Mouse (Mus musculus) kidney, embryonic 14.5 days (tissue): ENCODE measurements around the gene Lgals4. TPM values are rescaled to one million over a fixed set of nuclear protein-coding genes. Genes with fewer than 3 reads are reported as not detected.
A peak's percentile ranks its signal among the peaks of the same experiment; 100 is the strongest.

Experiments
- ATAC-seq: fragments of 200-750 bp; cut with Nextera tagmentation; 2 replicates; pipeline ENCODE4 v1.8.0; 2017; ENCODE audit warnings: moderate number of reproducible peaks, mild to moderate bottlenecking, moderate TSS enrichment, moderate library complexity; ENCODE audit not compliant: low FRiP score, low TSS enrichment
- H3K27ac ChIP-seq: fragments of 300-500 bp; sonication (generic); 2 replicates; pipeline ENCODE4 v1.5.1; 2014; ENCODE audit warnings: low read depth, mild to moderate bottlenecking, low read length, moderate library complexity, mixed read lengths
- H3K27me3 ChIP-seq: fragments of 300-500 bp; sonication (generic); 2 replicates; pipeline ENCODE4 v1.6.1; 2014; ENCODE audit warnings: mild to moderate bottlenecking, low read length; ENCODE audit not compliant: control insufficient read depth, insufficient read depth
- H3K36me3 ChIP-seq: fragments of 300-500 bp; sonication (generic); 2 replicates; pipeline ENCODE4 v1.6.1; 2014; ENCODE audit warnings: low read length, mixed read lengths; ENCODE audit not compliant: control insufficient read depth, insufficient read depth
- H3K4me1 ChIP-seq: fragments of 300-500 bp; sonication (generic); 2 replicates; pipeline ENCODE4 v1.6.1; 2014; ENCODE audit warnings: low read length, mixed read lengths; ENCODE audit not compliant: control insufficient read depth, insufficient read depth
- H3K4me2 ChIP-seq: fragments of 300-500 bp; sonication (generic); replicated peaks from 2 replicates; pipeline ENCODE4 v1.6.1; 2014; ENCODE audit warnings: low read depth, mild to moderate bottlenecking, low read length
- H3K4me3 ChIP-seq: fragments of 300-500 bp; sonication (generic); 2 replicates; pipeline ENCODE4 v1.5.1; 2014; ENCODE audit warnings: mild to moderate bottlenecking, low read length
- H3K9ac ChIP-seq: fragments of 300-500 bp; sonication (generic); 2 replicates; pipeline ENCODE4 v1.6.1; 2014; ENCODE audit warnings: low read depth, mild to moderate bottlenecking, low read length, moderate library complexity
- H3K9me3 ChIP-seq: fragments of 300-500 bp; sonication (generic); 2 replicates; pipeline ENCODE4 v1.6.1; 2016; ENCODE audit warnings: low read length; ENCODE audit not compliant: control insufficient read depth
- WGBS: fragments of 180-500 bp; shearing (Covaris S2); extraction: QIAGEN DNeasy Blood & Tissue Kit; methylation state at CpG from one replicate; pipeline ENCODE4 v1.1.7; 2014; 5-methylcytosine and 5-hydroxymethylcytosine counted together
- polyA plus RNA-seq: library from polyadenylated mRNA; unstranded; fragments of >200 nt; fragmentation: Nextera tagmentation; extraction: Ambion mirVana; gene quantifications from 2 replicates; pipeline ENCODE4 v1.2.1, GENCODE M21; 2014

The Lgals4 gene
- polyA plus RNA-seq, 1 experiment from 2014 or later = 3.9 TPM

- no peak for ATAC-seq
- Histone ChIP-seq H3K4me2 (peak overlapping the region; percentile 91), H3K4me1 (peaks cover 49% of the 10 kb centered on the region), H3K9me3 (no peaks in the 10 kb centered on the region), H3K36me3 (peaks cover 57% of the 10 kb centered on the region), H3K9ac (peak overlapping the region; percentile 99), H3K27me3 (no peaks in the 10 kb centered on the region), H3K4me3 (peak overlapping the region; percentile 91), H3K27ac (no peak overlapping the region)
- 60% methylated on average over 4 of the region's 4 CpGs for WGBS
Measured at GRCm38 (mm10) chr7:28812436-28812835, 21.2 kb upstream of the Lgals4 start.

- no peak for ATAC-seq
- peaks cover 45% of the 10 kb centered on the region for H3K4me1 ChIP-seq
- H3K4me2 ChIP-seq = peak overlapping the region; percentile 91
- H3K9me3 ChIP-seq = no peaks in the 10 kb centered on the region
- H3K27ac ChIP-seq = no peak overlapping the region
- WGBS = 79% methylated on average over 5 of the region's 5 CpGs
- H3K36me3 ChIP-seq = peaks cover 62% of the 10 kb centered on the region
- no peaks in the 10 kb centered on the region for H3K27me3 ChIP-seq
- peak overlapping the region; percentile 99 for H3K9ac ChIP-seq
- peak overlapping the region; percentile 91 for H3K4me3 ChIP-seq
Measured at GRCm38 (mm10) chr7:28812949-28813348, 20.7 kb upstream of the Lgals4 start.

- peaks cover 41% of the 10 kb centered on the region for H3K4me1 ChIP-seq
- H3K4me2 ChIP-seq = no peak overlapping the region
- no peak overlapping the region for H3K4me3 ChIP-seq
- no peaks in the 10 kb centered on the region for H3K9me3 ChIP-seq
- peaks cover 77% of the 10 kb centered on the region for H3K36me3 ChIP-seq
- 87% methylated on average over 5 of the region's 5 CpGs for WGBS
- peak overlapping the region; percentile 28; the same call in 1 of the 2 replicates for H3K9ac ChIP-seq
- H3K27me3 ChIP-seq = no peaks in the 10 kb centered on the region
- no peak overlapping the region for H3K27ac ChIP-seq
- no peak for ATAC-seq
Measured at GRCm38 (mm10) chr7:28814306-28815034, 19.2 kb upstream of the Lgals4 start.

- H3K9ac ChIP-seq = peak overlapping the region; percentile 18
- H3K4me3 ChIP-seq = no peak overlapping the region
- 92% methylated on average over 9 of the region's 9 CpGs for WGBS
- H3K27ac ChIP-seq = no peak overlapping the region
- H3K27me3 ChIP-seq = no peaks in the 10 kb centered on the region
- no peak for ATAC-seq
- H3K36me3 ChIP-seq = peaks cover 84% of the 10 kb centered on the region
- peaks cover 41% of the 10 kb centered on the region for H3K4me1 ChIP-seq
- H3K4me2 ChIP-seq = no peak overlapping the region
- H3K9me3 ChIP-seq = no peaks in the 10 kb centered on the region
Measured at GRCm38 (mm10) chr7:28815230-28815629, 18.4 kb upstream of the Lgals4 start.

GRCm38 (mm10) chr7:28816201-28816600 is 17.5 kb upstream of the Lgals4 start:
- no peak overlapping the region for H3K27ac ChIP-seq
- H3K9ac ChIP-seq = no peak overlapping the region
- H3K4me1 ChIP-seq = peaks cover 41% of the 10 kb centered on the region
- H3K9me3 ChIP-seq = no peaks in the 10 kb centered on the region
- no peak overlapping the region for H3K4me2 ChIP-seq
- no peaks in the 10 kb centered on the region for H3K27me3 ChIP-seq
- ATAC-seq = no peak
- 82% methylated on average over 9 of the region's 9 CpGs for WGBS
- peaks cover 94% of the 10 kb centered on the region for H3K36me3 ChIP-seq
- H3K4me3 ChIP-seq = no peak overlapping the region

- H3K4me1 ChIP-seq = peaks cover 41% of the 10 kb centered on the region
- WGBS = 95% methylated on average over 10 of the region's 10 CpGs
- H3K36me3 ChIP-seq = peaks cover 99% of the 10 kb centered on the region
- no peaks in the 10 kb centered on the region for H3K9me3 ChIP-seq
- H3K9ac ChIP-seq = no peak overlapping the region
- no peak overlapping the region for H3K4me2 ChIP-seq
- no peaks in the 10 kb centered on the region for H3K27me3 ChIP-seq
- ATAC-seq = no peak
- H3K4me3 ChIP-seq = no peak overlapping the region
- no peak overlapping the region for H3K27ac ChIP-seq
Measured at GRCm38 (mm10) chr7:28816920-28817319, 16.7 kb upstream of the Lgals4 start.

GRCm38 (mm10) chr7:28817524-28817923 is 16.1 kb upstream of the Lgals4 start:
- Histone ChIP-seq H3K4me3 (no peak overlapping the region), H3K27ac (no peak overlapping the region), H3K9me3 (no peaks in the 10 kb centered on the region), H3K9ac (0 out of 2 replicates have a peak overlapping the region, but pooled peaks have one; percentile 13), H3K27me3 (no peaks in the 10 kb centered on the region), H3K4me2 (no peak overlapping the region), H3K36me3 (peaks cover 99% of the 10 kb centered on the region), H3K4me1 (peaks cover 35% of the 10 kb centered on the region)
- ATAC-seq = no peak
- WGBS = 74% methylated on average over 6 of the region's 6 CpGs

GRCm38 (mm10) chr7:28817957-28818356 is 15.7 kb upstream of the Lgals4 start:
- Histone ChIP-seq H3K4me3 (no peak overlapping the region), H3K27me3 (no peaks in the 10 kb centered on the region), H3K4me2 (no peak overlapping the region), H3K27ac (no peak overlapping the region), H3K9me3 (no peaks in the 10 kb centered on the region), H3K9ac (peak overlapping the region; percentile 13; the same call in 1 of the 2 replicates), H3K36me3 (peaks cover 98% of the 10 kb centered on the region), H3K4me1 (peaks cover 30% of the 10 kb centered on the region)
- no peak for ATAC-seq
- WGBS = 80% methylated on average over 4 of the region's 4 CpGs

GRCm38 (mm10) chr7:28818436-28818835 is 15.2 kb upstream of the Lgals4 start:
- no peak overlapping the region for H3K4me2 ChIP-seq
- H3K36me3 ChIP-seq = peaks cover 95% of the 10 kb centered on the region
- 0 out of 2 replicates have a peak overlapping the region, but pooled peaks have one; percentile 13 for H3K9ac ChIP-seq
- no peak overlapping the region for H3K4me3 ChIP-seq
- peaks cover 26% of the 10 kb centered on the region for H3K4me1 ChIP-seq
- ATAC-seq = no peak
- no peaks in the 10 kb centered on the region for H3K27me3 ChIP-seq
- WGBS = 86% methylated on average over 18 of the region's 18 CpGs
- H3K27ac ChIP-seq = no peak overlapping the region
- no peaks in the 10 kb centered on the region for H3K9me3 ChIP-seq
